Mouse (Mus musculus): ENCODE measurements around the gene Nudt22. TPM values are rescaled to one million over a fixed set of nuclear protein-coding genes. Genes with fewer than 3 reads are reported as not detected.

Nudt22 gene
- total RNA-seq, 2 experiments from 2014 or later: 27.2 to 29.0 TPM

DNA sequence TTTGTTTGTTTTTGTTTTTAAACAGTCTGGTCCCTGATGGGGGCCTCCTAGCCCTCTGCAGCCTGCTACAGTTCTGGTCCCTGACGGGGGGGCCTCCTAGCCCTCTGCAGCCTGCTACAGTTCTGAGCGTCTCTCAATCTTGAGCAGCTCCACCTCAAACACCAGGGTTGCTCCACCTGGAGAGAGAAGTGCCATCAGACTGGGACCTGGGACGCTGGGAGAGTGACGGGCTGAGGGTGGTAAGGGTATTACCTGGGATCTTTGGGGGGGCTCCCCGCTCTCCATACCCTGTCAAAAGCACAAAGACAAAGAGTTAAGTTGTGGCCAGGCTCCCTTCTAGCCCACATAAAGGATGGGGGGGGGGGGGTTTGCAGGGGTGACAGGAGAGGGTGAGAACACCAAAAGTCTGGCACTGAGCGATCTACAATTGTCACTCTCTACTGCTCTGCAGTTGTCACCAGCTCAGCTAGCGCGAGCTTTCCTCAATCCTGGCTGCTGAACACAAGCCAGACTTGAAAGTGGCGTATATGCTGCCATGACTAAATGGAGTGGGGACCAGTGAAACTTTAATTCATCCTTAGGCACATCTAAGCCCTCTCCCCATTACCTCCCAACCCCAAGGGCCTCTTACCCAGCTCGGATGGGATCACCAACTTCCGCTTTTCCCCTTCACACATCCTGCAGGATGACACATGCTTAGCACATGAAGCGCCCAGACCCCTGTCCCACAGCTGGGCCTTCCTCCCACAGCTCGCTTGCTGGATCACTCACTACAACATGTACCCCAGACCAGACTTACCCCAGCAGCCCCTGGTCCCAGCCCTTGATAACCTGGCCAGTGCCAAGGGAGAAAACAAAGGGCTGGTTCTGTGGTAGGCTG is 17.9 kb downstream of the Nudt22 start:
- DNase-seq: no peak

DNA sequence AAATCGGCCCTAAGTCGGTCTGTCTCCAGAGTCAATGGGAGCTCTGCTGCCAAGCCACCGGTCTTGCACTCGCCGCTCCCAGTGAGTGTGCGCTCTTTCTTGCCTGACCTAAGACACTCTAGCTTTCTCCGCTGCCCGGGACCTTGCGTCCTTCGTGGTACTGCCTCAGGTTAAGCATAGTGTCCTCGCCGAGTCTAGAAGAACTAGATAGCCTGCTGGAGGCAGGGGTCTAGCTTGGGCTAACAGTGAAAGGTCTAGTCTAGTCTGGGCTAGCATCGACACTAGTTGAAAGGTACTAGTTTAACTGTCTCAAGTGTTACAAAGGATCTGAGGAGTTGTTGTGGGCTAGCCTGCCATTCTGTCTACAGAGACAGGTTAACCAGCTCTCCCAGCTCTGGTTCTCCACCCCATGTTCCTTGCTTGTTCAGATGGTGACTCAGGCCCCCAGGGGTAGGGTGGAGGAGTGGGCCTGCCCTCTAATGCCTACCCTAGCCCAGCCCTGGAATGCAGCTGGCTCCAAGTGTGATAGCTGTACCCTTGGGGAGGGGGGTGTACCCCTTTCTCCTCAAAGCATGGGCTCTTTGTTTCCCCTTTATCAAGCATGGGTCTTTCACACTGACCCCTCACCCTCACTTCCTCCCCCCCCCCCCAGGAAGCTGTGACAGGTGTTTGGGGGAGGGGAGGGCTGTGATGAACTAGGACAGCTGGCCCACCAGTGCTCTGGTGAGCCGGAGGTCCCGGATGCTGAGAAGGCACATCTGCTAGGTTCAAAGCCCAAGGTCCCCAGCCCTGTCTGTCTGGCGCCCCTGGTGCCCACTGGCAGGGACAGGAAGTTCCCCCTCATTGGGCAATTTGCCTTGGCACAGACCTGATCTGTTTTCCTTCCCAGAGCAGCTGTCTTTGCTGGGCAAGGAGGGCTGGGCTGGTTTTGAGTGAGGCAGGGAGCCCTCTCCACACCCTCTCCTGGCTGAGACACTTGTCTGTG is 20.1 kb downstream of the Nudt22 start, which contains the start of gene Plcb3:
Plcb3 (minus strand) TSS at position 934 of the 985 bp plus-strand sequence.
- DNase-seq: peak; percentile 72

DNA sequence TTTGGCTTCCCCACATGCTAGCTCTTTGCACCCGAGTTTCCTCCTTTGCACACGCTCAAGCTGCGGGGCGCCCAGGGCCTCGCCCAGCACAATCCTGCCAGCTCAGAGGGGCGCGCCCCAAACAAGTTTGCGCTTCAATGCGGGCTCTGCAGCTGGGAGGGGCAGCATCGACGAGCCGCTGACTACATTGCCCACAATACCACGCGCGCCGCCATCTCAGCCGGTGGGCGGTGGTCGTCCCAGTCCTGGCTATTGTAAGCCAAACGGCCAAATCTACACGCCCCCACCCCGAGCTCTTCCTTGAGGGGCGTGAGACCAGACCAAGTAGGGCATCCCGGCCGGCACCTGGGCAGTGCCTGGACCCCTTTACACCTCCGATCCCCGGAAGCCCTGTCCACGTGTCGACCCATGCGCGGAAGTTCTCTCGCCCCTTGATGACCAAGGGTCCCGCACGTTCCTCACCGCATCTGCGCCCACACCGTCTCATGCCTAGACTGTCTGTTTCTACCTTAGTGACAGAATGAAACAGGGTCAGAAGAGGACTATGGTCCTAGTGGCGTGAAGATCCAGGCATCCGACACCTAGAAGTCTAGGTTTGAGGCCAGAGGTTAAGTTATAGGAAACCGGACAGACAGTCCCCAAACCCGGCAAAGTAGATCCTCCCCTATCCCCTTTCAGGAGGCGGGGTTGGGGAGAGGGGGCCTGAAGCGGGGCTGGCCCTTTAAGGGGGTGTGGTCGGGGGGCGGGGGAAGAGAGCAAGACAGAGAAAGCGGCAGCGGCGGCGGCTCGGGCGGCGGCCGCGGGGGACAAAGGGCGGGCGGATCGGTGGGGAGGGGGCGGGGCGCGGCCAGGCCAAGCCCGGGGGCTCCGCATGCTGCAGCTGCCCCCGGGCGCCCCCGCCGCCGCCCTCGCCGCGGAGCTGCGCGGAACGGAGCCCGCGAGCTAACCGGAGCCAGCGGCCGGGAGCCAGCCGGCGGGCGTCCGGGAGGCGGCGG is 21.4 kb downstream of the Nudt22 start, which contains the start of gene Ppp1r14b:
Ppp1r14b (plus strand) TSS at position 758 of the 995 bp plus-strand sequence.
- peak; percentile 88 for DNase-seq

- no peak for DNase-seq
Measured at GRCm38 (mm10) chr19:6973581-6974190, 22.2 kb downstream of the Nudt22 start.

- no peak for DNase-seq
Measured at GRCm38 (mm10) chr19:6972247-6972917, 23.5 kb downstream of the Nudt22 start.

- DNase-seq: no peak
Measured at GRCm38 (mm10) chr19:6971644-6972043, 24.3 kb downstream of the Nudt22 start.

DNA sequence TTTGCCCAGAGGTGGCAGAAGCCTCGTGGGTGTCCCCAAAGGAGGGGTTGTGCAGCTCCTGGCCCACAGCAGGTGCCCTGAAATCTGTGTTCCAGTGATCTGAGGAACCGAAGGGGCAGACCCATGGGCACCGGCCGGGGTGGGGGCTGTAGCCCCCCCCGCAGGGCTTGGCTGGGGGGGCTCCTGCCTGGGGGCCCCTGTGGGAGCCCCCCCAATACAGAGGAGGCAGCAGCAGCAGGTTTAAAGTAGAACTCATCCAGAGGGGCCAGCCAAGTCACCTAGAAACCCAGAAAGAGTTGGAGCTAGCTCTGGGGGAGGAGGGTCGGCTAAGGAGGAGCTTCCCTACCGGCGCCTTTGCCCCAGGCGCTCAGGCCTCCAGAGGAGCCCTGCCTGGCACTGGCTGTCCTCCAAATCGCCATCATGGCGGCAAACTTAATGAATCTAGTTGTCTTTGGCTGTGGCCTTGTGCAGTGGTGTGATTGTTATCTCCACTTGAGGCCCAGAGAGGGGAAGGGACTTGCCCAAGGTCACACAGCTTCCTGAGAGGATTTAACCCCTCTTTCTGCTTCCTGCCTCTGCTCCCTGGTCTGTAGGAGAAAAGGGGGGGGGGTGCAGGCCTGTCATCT is 25.3 kb downstream of the Nudt22 start:
- no peak for DNase-seq

GRCm38 (mm10) chr19:6969665-6970381 is 26.1 kb downstream of the Nudt22 start:
- peak; percentile 83 for DNase-seq

GRCm38 (mm10) chr19:6969291-6969664 is 26.6 kb downstream of the Nudt22 start:
- DNase-seq: no peak

GRCm38 (mm10) chr19:6968491-6969271 is 27.2 kb downstream of the Nudt22 start:
- no peak for DNase-seq

- DNase-seq: no peak
Measured at GRCm38 (mm10) chr19:6956461-6956860, 39.5 kb downstream of the Nudt22 start.

- peak; percentile 68 for DNase-seq
Measured at GRCm38 (mm10) chr19:6955424-6955823, 40.5 kb downstream of the Nudt22 start.

GRCm38 (mm10) chr19:6954046-6954445 is 41.9 kb downstream of the Nudt22 start:
- DNase-seq: peak; percentile 79

GRCm38 (mm10) chr19:6952712-6953037 is 43.2 kb downstream of the Nudt22 start:
- peak; percentile 48 for DNase-seq

- peak; percentile 88 for DNase-seq
Measured at GRCm38 (mm10) chr19:6951994-6952711, 43.8 kb downstream of the Nudt22 start.

DNA sequence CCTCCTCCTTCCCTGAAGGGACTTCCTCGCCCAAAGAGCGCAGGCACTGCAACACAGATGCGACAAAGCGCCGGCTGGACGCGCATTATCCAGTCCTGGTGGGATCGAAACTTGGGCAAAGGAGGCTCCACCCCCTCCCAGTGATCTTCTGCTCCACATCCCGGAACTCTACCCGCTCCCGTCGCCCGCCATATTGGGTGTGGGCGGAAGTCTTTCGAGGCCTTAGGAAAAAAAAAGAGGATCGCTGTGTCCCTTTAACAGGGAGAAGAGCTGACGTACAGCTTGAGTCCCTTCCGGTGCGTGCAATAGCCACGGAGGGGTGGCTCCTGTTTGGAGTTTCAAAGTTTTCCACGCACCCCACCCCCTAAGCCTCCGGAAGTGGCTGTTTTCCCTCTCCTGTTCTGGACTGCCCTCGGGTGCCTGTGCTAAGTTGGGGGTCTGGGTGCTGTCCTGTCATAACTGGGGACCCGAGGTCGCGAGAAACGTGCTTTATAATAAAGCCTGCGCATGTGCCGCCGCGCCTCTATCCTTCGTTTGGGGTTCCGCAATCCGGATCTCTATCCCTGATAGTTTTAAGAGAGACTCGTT is 44.4 kb downstream of the Nudt22 start:
- DNase-seq: peak; percentile 94

DNA sequence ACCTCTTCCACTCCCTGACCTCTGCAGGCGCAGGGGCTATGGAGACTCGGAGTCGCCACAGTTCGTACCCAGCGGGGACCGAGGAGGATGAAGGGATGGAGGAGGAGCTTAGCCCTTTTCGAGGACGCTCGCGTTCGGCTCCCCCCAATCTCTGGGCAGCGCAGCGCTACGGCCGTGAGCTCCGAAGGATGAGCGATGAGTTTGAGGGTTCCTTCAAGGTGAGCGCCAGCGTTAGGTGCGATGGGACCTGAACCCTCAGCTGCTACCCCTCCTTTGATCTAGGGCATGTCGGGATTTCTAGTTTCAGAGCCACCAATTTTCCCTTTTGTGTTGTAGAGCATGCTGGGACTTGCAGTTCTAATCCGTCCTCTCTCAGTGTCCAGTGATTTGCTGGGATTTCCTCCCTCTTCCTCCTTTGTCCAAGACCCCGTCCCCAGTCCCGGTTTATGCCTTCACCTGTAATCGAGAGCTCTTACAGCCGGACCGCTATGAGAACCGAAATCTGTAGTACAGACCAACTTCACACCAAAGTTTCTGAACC is 45.2 kb downstream of the Nudt22 start:
- peak; percentile 51 for DNase-seq

Data from heart, postnatal 4 days (tissue).